Mouse (Mus musculus) gastrocnemius, adult 8-10 months (tissue): ENCODE measurements at regions not wholly inside any gene's neighbourhood (a gene's known extent, or its start where the extent isn't known, plus 50 kb on each side); places are given as distances from the start of the nearest gene placed in this dataset.

Source experiments
- DNase-seq, 2 experiments: peaks; one replicate each; pipeline ENCODE4 v3.0.0; 2022; ENCODE audit warnings: low spot score in 2 of 2

GRCm38 (mm10) chr12:77663665-77664374 lies 425.9 kb downstream of the Fut8 start:
- DNase-seq, result no peak

GRCm38 (mm10) chr12:77666411-77666810 lies 428.5 kb downstream of the Fut8 start:
- no peak for DNase-seq

GRCm38 (mm10) chr12:77667151-77667874 lies 429.4 kb downstream of the Fut8 start:
- DNase-seq, result no peak

GRCm38 (mm10) chr12:77667875-77668204 lies 429.9 kb downstream of the Fut8 start:
- DNase-seq, result peak; percentile 21 to 31

- no peak for DNase-seq
Measured at GRCm38 (mm10) chr12:77670531-77670930, 432.6 kb downstream of the Fut8 start.

GRCm38 (mm10) chr12:77674352-77674751 lies 436.4 kb downstream of the Fut8 start:
- no peak for DNase-seq

- DNase-seq, result no peak
Measured at GRCm38 (mm10) chr12:77674755-77675154, 436.8 kb downstream of the Fut8 start.

GRCm38 (mm10) chr12:77678040-77678439 lies 440.1 kb downstream of the Fut8 start:
- DNase-seq, result no peak

GRCm38 (mm10) chr12:77694101-77694500 lies 456.2 kb downstream of the Fut8 start:
- no peak for DNase-seq

GRCm38 (mm10) chr12:77696039-77696631 lies 458.2 kb downstream of the Fut8 start:
- no peak for DNase-seq

- no peak for DNase-seq
Measured at GRCm38 (mm10) chr12:77696662-77697061, 458.7 kb downstream of the Fut8 start.

- peak; percentile 5 to 7 for DNase-seq
Measured at GRCm38 (mm10) chr12:77698088-77698487, 460.2 kb downstream of the Fut8 start.

GRCm38 (mm10) chr12:77699896-77700605 lies 462.1 kb downstream of the Fut8 start:
- DNase-seq, result no peak

- DNase-seq, result no peak
Measured at GRCm38 (mm10) chr12:77715506-77715905, 477.6 kb downstream of the Fut8 start.

GRCm38 (mm10) chr12:77715979-77716378 lies 478.1 kb downstream of the Fut8 start:
- no peak for DNase-seq

- no peak for DNase-seq
Measured at GRCm38 (mm10) chr12:77727766-77728165, 466.3 kb upstream of the Gm6657 start.

- peak; percentile 13 to 18 for DNase-seq
Measured at GRCm38 (mm10) chr12:77739047-77739760, 454.8 kb upstream of the Gm6657 start.

GRCm38 (mm10) chr12:77742716-77743115 lies 451.3 kb upstream of the Gm6657 start:
- no peak for DNase-seq

GRCm38 (mm10) chr12:77749438-77750007 lies 444.5 kb upstream of the Gm6657 start:
- no peak for DNase-seq

- DNase-seq, result no peak
Measured at GRCm38 (mm10) chr12:77752181-77752580, 441.9 kb upstream of the Gm6657 start.

GRCm38 (mm10) chr12:77756021-77756420 lies 438.0 kb upstream of the Gm6657 start:
- no peak for DNase-seq
